Mouse (Mus musculus) spleen, postnatal 10 days (tissue): ENCODE measurements around the gene Fbxl7.

ENCODE experiments used
- DNase-seq, 2 experiments: peaks; one replicate each; pipeline ENCODE4 v3.0.0; 2021 to 2022; ENCODE audit warnings: low spot score in 2 of 2

Gene Fbxl7

DNA sequence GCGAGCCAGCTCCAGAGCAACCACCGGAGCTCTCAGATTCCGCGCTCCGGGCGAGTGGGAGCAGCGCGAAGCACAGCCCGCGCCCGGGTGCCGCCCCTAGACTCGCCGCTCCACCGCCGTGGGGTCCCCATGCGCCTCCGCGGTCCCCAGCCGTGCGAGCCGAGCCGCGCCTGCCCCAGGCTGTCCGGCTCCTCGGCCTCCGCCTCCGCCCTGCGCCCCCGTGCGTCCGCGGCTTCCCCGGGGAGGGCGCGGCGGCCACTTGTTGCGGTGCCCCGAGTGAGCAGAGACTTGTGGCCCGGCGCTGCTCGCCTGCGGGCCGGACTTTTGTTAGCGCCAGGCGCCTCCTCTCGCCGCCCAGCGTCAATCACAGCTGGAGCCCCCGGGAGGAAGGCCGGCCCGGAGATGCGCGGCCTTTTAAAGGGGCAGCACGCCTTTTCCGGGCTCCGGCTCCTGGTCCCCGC is at the start of gene Fbxl7:
Fbxl7 (minus strand) TSS at position 330 of the 461 bp plus-strand sequence.
- DNase-seq = peak in 1 of 2 experiments; percentile 27

DNA sequence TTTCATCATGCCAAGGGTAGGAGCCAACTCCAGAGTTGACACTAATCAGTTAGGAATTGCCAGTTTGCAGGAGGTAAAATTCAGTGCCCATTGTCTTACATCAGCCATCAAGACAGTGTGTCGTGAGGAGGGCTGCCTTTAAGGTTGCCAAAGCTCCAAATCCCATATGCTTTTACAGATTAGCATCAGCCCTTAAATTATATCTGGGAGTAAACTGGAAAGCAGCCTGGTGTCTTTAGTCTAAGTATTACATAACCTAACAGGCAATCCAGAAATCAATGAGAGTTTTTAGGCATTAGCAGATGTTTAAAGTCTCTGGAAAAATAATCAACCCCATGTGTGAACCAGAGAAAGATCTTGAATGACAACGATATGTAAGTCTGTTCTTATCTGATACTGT is 26.6 kb upstream of the Fbxl7 start:
- no peak for DNase-seq

DNA sequence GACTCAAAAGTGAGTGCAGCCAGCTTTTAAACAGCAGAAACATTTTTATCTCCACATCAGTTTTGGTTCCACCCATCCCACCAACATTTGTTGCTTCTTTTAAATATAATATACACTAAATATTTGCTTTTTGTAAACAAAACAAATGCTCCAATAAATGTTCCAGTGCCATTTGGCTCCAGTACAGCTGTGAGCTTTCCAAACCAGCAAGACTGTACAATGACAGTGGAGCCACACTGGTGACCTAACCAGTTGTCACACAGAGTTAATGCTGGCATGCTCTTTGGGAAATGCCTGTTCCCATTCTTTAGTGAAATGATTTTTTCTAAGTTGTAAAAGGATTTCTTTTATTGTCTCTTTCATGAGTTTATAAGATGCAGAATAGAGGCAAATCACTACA is 18.0 kb upstream of the Fbxl7 start:
- DNase-seq = no peak

DNA sequence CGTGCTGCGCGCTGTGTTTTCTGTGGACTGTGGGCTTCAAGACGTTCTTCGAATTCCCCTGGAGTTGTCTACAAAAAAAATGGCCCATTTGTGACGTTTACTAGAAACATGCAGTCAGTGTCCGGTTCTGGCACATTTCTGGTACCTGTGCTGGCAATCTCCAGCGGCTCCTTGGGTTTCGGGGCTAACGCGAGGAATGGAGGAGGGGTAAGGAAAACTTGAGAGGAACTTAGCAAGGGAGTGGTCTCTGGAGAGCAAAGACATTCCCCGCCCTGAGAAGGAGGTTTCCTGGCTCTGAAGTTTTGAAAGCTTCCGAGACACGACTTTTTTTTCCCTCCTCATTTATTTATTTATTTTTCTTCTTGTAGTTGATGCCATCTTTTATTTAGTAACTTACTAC is 381 bp upstream of the Fbxl7 start:
- DNase-seq = no peak

DNA sequence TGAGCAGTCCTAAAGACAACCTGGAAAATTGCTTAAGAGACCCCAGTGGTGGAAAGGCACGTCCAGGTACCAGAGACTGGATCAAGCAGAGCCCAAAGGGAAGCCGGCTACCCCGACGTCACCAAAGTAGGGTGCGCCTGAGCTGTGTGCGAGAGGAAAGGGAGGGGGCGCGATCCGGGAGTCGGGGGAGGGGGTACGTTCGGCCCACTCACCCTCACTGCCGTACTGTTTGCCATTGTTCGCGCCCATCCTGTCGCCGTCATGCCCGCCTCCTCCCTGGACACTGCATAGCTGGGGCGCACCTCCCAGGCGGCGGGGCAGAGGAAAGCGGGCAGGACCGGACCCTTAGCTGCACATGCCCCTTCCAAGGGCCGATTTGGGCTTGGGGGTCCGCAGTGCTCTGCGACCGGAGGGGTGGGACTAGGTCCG is 565 bp downstream of the Fbxl7 start:
- no peak for DNase-seq

DNA sequence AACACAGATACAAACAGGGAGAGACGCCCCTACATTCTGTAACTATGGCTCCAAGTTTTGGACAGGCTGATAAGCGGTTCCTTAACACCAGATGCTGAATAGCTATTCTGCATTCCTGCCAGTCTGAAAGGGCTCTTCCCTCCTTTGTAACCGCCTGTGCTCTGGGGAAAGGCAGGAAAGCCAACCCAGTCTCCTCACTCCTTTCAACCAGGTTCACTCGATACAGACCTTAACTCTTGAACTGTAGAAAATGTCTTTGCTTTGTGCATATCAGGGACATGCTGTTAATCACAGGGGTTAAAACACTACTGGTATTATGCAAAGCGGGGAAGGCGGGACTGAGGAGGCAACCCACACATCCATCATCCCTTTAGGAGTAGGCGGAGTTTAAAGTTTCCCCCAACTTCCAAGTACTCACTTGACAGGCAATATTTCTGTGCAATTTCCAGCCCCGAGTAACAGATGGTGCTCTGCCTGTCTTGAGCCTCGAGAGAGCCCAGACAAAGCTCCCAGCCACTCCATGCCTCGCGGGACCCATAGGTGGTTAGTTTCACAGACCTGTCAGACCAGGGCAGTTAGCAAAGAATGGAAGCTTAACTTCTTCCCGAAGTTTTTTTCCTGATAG is 1.2 kb downstream of the Fbxl7 start:
- no peak for DNase-seq

DNA sequence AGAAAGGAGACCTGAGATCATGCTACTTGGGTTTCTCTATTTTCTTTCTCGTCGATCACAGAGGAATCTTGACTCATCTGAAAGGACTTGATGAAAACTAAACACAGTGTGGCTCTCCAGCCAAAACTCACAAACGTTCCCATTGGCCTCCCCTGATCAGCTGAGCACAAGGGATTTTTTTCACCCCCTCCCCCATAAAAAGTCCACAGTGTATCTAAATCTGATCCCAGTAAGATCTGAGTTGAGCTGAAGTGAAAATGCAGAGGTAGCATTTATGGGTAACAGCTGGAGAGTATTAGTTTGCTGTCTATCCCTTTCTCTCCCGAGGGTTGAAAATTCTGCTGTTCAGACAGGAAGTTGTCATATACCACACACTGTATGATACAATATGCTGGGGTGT is 2.2 kb downstream of the Fbxl7 start:
- no peak for DNase-seq

DNA sequence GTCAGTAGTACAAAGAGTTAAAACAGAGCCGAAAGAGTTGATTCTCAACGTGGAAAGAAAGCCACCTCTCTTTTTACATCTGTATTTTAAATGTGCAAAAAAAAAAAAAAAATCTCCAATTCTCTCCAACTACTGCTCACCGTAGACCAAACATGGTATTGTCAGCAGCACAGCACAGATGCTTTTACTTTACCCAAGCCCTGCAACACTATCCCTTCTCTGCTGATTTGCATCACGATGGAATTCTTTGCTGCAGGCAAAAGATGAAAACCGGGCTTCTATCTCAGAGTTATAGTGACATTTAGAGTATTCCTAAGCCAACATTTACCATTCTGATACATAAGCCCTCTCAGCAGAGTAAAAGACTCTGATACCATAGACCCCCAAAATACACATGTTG is 5.4 kb downstream of the Fbxl7 start:
- no peak for DNase-seq

DNA sequence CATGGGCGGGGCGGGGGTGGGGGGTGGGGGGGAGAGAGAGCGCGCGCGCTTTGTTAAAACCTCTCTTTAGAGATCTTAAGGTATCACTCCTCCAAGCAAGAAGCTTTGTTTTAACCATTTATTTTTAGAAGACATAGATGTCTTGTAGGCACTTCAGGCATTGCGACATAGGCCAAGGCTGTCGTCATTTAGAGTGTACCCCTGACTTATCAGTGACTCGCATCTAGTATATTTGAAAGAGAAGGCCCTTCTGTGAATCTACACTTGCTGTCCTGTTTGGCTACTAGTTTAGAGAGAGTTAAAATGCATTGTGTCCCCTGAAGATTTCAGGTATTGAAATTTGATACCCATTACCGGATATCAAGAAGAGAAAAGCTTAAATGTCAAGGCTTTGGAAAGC is 7.2 kb downstream of the Fbxl7 start:
- DNase-seq = no peak

DNA sequence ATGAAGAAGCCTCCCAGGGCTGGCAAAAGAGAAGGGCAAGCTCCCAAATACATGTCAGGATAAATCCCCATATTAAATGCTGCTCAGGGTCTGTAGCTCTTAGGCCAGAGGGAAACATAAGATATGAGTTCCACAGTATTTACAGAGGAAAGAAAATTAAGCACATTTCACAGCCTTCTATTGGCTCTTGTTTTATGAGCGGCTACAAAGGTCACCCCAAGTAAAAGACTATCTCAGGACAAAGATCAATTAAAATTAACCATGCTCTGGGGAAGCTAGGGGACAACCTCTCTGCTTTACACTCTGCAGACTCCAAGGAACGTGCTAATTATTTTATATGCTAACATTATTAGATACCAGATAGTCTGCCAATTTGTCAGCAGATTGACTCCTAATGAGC is 9.4 kb downstream of the Fbxl7 start:
- no peak for DNase-seq

DNA sequence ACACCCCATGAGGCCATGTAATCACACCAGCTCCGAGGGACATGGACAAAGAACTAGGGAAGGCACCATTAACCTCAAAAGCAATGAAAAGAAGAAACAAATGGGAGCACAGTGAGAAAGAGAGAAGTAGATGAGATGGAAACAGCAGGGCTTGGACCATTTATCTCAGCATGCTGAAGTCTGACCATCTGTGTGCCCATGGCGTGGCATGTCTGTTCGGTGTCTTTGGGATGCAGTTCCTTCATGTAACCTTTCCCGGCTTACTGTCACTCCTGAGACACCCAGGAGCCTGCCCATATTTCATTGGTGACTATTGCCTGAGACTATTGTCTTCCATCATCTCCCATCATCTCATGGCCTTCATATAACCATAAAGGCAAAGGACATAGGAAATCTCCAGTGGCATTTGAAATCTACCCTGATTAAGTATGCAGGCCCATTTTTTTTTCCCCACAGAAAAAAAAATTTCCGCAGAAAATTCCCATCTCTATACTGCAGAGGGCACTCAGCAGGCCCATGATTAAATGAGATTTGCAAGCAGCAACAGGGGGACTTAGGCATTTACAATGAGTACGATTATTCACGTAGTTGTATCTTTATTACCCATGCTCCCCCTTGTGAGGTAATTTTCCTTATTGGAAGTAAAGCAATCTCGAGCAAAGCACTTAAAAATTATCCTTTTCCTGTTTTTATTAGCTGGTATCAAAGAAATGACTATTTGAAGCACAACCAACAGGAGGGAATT is 15.0 kb downstream of the Fbxl7 start:
- no peak for DNase-seq

DNA sequence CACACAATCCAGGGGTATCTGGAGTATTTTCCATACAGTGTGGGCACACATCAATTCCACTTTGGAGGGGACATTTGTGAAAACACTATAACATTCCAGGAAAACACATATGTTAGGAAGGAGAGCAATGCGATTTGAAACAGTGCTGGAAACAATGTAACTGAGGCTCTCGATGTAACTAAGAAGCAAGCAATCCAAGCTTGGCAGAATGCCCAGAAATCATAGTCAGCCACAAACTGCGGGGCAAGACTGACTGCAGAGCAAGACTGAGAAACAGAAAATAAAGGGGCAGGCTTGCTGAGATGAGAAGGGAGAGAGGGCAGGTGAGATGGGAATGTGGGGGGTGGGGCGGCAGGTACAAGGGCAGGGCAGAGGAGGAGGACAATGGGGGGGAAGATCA is 19.7 kb downstream of the Fbxl7 start:
- DNase-seq = no peak

DNA sequence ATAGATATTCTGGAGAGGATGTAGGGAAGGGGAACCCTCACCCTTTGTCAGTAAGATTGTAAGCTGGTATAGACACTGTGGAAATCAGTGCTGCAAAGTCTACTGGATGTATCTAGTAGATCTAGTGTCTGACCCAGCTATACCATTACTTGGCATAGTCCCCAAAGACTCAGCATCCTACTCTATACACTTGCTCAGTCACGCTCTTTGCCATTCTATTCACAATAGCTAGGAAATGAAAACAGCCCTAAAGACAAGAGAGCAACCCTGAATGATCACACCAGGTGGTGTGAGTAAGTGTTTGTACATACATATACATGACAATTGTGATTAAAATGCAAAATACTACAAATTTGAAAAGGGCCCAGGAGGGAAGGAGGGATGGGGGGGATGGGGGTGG is 23.1 kb downstream of the Fbxl7 start:
- no peak for DNase-seq

DNA sequence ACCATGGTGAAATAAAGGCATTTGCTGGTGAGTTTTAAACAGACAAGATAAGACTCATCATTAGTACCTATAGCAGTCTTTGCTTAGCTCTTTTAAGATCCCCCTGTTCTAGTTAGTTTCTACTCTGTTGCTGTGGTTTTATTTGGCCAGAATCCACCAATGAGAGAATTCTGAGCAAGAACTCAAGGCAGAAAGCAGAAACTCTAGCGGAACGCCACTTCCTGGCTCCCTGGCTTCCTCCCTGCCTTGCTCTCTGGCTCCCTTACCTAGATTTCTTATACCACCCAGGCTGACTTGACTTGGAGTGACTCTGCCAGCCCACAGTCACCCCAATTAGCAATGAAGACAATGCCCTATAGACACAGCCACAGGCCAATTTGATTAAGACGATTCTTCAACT is 26.2 kb downstream of the Fbxl7 start:
- DNase-seq = no peak

DNA sequence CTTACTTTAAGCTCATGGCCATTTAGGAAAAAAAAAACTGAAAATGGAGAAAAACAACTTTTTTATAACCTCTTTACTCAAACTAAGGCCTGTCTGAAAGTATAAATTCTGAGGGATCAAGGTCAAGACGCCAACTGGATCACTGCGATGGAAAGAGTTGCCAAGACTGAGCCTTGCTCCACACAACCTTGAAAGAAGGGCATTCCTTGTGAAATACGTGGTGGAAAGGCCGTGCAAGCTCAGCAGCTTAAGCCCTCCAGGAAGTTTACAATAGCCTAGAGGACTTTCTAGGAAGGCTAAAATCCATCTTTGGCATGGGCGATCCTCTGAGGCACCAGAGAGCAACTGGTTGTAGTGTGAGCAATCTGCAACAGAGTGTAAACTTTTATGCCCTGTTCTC is 27.9 kb downstream of the Fbxl7 start:
- no peak for DNase-seq

DNA sequence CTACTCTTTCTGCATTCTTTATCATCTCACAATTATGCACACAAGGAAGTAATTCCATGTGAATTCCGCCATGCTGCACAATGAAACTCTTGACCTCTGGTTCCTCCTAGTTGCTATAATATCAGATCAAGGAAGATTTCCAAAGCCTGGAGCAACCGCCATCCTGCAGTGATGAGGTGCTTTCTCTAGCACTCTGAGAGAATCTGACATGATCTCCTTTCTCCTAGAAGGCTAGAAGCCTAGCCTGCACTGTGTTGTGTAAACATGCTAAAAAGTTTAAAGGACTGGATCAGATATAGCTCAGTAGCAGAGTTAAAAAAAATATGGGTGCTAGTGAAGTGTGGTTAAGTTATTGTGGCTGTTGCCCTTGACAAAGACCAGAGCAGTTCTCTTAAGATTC is 33.2 kb downstream of the Fbxl7 start:
- no peak for DNase-seq

DNA sequence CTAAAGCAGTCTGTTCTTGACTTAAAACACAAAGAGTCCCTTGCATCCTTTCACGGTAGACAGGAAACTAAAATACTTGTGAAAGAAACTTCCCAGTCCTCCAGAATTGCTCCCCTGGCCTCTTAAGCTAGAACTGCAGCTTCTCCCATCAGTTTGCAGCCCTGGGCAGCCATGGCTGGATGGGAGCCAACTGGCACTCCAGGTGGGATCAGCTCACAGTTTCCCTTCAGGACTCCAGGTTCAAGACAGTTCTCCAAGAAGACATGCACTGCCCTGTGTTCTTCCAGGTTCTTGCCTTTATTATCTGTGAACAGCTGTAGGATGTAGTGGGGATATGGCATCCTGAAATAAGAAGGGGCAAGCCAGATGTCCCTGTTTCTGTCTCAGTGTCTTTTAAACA is 45.8 kb downstream of the Fbxl7 start:
- no peak for DNase-seq

DNA sequence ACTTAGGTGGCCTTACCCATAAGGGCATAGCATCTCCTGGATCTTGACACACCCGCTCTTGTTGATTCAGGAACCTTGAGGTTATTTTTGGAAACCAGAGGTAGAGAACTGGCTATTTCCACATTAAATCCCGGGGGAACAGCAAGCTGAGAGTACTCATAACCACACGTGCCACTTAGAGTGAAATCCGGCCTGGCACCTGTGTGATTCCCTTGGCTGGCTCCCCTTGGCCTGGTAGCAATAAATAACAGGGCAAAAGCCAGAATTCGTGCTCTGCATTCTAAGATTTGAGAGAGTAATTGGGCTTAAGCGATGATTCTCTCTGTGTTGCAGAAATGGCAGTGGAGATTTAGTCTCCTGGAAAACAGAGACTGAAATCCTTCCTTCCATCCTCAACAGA is 53.2 kb downstream of the Fbxl7 start:
- DNase-seq = no peak

DNA sequence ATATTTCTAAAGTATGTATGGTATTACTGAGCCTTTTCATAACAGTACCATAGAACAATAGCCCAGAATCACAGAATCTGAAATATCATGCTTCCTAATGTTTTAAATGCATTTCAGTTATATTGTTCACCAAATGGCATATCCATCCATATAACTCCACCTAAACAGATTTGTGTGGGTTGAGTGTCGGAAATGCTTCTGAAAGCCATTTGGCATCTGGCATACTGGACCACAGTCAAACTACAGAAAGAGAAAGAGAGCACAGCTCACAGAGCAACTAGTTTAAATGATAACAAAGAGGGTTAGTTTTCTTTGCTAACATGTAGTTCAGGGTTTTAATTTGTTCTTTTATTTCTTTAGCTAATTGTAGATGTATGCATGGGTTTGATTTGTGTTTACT is 57.0 kb downstream of the Fbxl7 start:
- no peak for DNase-seq

DNA sequence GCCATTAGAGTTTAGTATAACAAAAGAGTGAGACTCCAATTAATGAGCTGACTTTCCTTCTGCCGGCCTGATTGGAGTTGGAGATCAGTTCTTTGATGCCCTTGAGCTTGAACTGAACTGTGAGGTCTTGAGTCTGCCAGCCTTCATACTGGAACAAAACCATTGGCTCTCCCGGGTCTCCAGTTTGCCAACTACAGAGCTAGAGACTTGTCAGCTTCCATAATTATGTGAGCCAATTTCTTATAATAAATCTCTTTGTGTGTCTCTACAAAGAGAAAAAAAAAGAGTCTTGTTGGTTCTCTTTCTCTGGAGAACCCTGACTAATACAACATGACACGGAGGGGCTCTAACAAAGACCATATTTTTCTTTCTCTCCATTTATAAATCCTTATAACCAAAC is 58.2 kb downstream of the Fbxl7 start:
- no peak for DNase-seq

DNA sequence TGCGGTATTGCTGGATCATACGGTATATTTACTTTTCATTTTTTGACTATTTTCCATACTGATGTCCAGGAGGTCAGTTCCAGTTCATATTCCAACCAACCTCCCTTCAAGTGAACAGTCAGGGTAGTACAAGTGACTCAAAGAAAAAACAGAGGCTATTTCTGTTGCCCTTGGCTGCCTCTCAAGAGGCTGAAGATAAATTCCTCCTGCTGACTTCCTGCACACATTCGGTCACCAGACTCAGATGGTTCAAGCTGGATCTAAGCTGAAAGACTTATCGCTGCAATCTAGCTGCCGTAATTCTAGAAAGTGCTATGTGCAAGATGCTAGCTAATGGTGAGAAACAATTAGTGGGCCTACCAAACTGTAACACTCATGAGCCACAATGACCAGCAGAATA is 61.0 kb downstream of the Fbxl7 start:
- no peak for DNase-seq

DNA sequence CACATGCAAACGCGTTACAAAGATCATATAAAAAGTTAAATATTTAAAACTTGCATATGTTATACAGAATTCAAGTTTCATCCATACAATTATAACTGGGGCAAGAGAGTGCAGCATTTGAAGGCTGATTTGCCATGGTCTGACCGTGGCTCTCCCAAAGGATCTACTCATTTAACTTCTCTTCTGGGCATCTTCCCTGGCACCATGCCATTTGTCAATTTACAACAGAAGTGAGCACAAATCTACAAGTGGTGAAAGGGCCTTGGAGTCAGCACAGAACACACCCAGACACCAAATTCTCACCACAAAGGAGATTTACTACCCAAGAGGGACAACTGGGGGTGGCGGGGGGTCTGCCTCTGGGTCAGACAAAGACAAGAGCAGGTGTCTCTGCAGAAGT is 64.2 kb downstream of the Fbxl7 start:
- DNase-seq = no peak

DNA sequence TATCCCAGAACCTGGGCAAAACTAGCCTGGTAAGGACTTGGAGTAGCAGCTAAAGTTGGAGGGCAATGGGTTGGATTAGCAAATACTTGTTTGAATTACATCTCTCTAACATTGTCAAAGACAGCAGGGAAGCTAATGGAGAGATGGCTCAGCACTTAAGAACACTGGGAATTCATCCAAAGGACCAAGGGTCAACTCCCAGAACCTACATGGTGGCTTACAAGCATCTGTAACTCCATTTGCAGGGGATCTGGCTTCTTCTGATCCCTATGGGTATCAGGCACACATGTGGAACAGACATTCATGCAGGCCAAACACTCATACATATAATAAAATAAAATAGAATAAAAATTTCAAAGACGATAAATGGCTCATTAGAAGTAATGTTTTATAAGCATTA is 78.4 kb downstream of the Fbxl7 start:
- no peak for DNase-seq

DNA sequence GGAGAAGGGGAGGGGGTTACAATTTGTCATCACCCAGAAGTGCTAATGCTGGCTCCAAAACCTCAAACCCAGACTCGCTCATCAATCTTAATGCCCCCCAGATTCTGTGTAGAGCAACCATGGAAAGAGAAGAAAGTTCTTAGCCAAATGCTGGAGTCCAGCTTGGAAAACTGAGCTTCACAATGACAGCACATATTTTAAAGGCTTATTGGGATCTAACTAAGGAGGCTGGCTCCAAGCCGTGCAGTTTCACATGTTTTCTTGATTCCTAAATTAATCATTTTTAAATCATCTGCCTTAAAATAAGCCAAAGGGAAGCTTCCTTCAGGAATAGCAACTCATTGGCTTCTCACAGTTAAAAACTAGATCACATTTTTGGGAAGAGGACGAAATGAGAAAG is 82.5 kb downstream of the Fbxl7 start:
- no peak for DNase-seq
